Mouse (Mus musculus): ENCODE results near the gene Crhr2.
A peak's percentile ranks its signal among the peaks of the same experiment; 100 is the strongest.

Crhr2 gene

GRCm38 (mm10) chr6:55128391-55128790 is 4.4 kb downstream of the Crhr2 start:
- no peak for ATAC-seq (ENCODE audit: insufficient number of reproducible peaks, low FRiP score, low TSS enrichment)

GRCm38 (mm10) chr6:55126576-55126975 is 6.2 kb downstream of the Crhr2 start:
- no peak for ATAC-seq (ENCODE audit: insufficient number of reproducible peaks, low FRiP score, low TSS enrichment)

- ATAC-seq (ENCODE audit: insufficient number of reproducible peaks, low FRiP score, low TSS enrichment) = no peak
Measured at GRCm38 (mm10) chr6:55123056-55123455, 9.8 kb downstream of the Crhr2 start.

DNA sequence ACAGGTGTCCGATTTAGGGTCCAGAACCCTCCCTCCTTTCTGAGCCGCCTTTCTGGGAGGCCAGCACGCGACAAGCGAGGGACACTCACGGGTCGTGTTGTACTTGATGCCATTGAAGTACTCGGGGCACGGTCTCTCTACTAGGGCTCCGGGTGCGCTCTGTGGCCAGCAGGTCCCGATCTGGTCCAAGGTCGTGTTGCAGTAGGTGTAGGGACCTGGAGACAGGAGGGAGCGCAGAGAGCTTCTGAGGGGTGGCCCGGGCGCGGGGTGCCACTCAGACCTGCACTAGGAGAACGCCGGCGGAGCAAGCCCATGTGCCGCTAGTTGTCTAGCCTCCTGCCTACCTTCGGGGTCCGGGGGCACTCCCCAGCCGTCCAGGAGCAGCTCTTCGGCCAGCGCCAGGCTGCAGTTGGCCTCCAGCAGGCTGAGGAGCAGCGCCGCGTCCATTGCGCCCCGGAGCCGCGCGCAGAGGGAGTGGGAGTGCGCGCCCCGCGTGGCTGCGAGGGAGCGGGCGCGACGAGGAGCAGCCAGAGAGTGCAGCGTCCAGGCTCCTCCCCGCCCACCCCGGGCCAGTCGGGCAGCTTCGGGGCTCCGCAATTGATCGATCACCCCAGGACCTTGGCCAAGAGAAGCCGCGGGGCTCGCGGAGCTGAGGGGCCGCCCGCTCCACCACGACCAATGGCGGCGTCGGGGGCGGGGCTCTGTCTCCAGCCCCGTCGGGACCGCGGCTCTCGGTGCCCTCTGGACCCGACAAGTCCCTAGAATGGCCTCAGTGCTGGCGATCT is 15.3 kb downstream of the Crhr2 start:
- no peak for ATAC-seq (ENCODE audit: insufficient number of reproducible peaks, low FRiP score, low TSS enrichment)

DNA sequence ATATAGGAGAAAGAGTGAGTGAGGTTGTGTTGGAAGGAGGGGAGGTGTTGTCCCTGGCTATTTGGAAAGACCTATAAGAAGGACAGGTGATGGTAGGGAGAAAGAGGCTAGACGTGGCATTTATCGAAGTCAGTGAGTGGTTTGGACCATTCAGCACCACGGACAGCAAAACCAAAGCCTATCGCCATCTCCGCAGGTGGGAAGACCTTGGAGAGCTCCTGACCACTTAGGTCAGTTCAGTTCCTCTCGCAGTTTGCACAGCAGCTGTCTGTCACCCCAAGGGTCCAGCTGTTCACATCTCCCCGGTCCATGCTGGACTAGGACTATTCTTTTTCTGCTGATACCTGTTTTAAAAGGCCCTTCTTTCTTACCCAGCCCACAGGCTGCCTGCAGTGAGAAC is 24.5 kb downstream of the Crhr2 start:
- no peak for ATAC-seq (ENCODE audit: insufficient number of reproducible peaks, low FRiP score, low TSS enrichment)

DNA sequence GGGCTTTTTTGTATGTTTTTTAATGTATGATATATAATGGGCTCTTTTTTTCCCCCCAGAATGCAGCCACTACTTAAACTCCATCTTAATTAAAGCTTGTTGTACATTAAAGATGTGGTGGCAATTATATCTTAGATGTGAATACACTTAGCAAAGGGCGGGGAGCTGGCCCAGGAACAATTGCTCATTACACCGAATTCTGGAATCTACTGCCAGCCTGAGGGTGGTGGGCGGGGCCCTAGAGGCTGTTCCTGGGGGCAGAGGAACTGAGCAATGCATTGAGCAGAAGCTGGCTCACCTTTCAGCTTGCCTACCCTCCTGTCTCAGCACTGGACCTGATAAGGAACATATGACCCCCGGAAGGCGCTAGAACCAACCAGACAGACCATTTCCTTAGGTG is 34.2 kb downstream of the Crhr2 start:
- ATAC-seq (ENCODE audit: insufficient number of reproducible peaks, low FRiP score, low TSS enrichment) = no peak

GRCm38 (mm10) chr6:55098030-55098429 is 34.8 kb downstream of the Crhr2 start:
- ATAC-seq (ENCODE audit: insufficient number of reproducible peaks, low FRiP score, low TSS enrichment) = no peak

- no peak for ATAC-seq (ENCODE audit: insufficient number of reproducible peaks, low FRiP score, low TSS enrichment)
Measured at GRCm38 (mm10) chr6:55093431-55094146, 39.2 kb downstream of the Crhr2 start.

DNA sequence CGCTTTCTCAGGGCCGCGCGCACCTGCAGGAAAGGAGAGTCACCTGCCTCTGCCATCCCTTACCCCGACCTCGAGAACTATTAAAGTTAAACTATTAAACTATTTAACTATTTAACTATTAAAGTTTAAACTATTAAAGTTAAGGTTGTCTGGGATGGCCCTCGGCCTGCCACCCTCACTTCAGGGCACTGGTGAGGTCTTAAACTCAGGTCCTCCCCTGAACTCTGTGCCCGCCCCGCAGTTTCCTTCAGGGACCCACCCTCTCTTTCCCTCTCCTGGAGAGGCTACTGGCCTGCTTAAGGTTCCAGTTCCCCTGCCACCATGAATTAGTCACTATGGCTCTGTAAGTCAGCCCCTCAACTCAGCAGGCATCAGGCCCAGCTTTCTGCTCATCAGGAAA is 41.4 kb downstream of the Crhr2 start:
- ATAC-seq (ENCODE audit: insufficient number of reproducible peaks, low FRiP score, low TSS enrichment) = no peak

DNA sequence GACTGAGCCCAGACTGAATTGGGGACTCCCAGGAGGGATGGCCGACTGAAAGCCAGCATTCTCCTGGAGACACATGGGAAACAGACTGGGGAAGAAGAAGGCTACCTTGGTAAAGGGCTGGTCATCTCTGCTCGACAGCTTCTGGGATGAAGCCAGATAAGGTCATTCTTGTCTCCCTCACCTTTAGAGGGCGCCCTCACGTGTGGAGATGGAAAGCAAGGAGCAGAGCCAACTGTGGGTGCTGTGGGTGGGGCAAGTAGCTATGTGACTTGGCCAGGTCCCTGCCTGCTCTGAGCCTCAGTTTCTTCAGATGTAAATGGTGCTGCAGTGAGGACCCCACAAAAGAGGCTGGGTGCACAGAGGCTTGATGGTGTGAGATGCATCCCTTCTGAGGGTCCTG is 42.2 kb downstream of the Crhr2 start:
- no peak for ATAC-seq (ENCODE audit: insufficient number of reproducible peaks, low FRiP score, low TSS enrichment)

GRCm38 (mm10) chr6:55087355-55087754 is 45.5 kb downstream of the Crhr2 start:
- no peak for ATAC-seq (ENCODE audit: insufficient number of reproducible peaks, low FRiP score, low TSS enrichment)

- no peak for ATAC-seq (ENCODE audit: insufficient number of reproducible peaks, low FRiP score, low TSS enrichment)
Measured at GRCm38 (mm10) chr6:55082261-55083051, 50.4 kb downstream of the Crhr2 start.

GRCm38 (mm10) chr6:55081379-55081778 is 51.4 kb downstream of the Crhr2 start:
- no peak for ATAC-seq (ENCODE audit: insufficient number of reproducible peaks, low FRiP score, low TSS enrichment)

DNA sequence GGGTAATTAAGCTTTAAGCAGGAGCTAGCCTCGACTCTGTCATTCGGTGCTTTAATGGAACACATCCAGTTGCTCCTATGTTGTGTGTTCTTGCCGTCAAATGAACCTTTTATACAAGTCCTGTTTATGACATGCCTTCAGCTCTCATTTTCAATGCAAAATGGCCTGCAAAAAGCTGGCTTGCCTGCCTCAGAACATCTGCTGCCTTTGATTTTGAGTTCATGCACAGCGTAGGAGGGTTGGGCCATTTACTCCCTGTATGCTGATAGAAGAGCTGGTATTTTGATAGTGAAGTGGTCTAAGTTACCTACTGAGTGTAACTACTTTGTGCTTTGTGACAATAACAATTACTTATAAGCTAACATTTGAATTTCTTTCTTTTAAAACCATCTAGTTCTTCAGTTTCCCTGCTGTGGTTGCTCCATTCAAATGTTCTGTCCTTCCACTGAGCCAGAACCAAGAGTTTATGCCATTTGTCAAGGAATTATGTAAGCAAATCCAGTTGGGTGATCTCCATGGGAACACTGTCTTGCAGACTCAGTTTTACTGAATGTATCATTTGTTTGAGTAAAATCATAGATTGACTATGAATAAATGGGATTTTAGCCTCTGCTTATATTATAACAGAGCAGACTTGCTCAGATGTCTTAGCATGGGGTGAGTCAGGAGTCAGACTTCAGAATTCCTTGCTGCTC is 56.1 kb downstream of the Crhr2 start:
- ATAC-seq (ENCODE audit: insufficient number of reproducible peaks, low FRiP score, low TSS enrichment) = no peak

DNA sequence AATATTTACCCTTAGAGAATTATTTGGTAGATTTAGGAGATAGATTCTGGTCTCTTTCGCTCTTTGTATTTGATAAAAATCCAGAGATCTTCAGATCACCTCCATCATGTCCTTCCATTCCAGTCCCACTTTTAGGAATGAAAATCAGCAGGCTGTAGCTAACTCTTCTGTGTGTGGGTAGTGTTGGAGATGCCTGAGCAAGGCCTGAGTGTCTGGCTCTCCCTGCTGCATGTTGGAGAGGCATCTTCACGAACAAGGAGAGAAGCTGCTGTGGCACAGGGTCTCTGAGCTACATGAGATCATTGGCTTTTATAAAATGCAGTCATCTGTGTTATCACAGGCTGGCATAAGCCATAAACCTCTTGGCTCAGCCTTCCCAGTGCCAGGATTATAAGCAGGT is 66.9 kb downstream of the Crhr2 start:
- ATAC-seq (ENCODE audit: insufficient number of reproducible peaks, low FRiP score, low TSS enrichment) = no peak

DNA sequence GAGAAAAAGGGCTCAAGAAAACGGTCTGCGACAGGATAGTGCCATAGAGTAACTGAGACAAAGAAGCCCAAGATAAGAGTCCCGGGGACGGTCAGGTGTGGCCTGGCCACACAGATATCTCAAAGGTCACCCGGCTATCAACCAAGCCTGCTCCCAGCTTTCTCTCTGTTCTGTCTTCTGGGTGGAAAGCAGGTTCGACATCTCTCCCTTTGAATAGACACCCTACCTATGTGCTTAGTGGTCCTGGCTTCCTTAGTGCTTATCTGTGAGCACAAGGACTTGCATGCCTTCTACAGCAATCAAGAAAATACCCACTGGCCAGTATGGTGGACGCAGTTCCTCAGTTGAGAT is 68.4 kb downstream of the Crhr2 start:
- ATAC-seq (ENCODE audit: insufficient number of reproducible peaks, low FRiP score, low TSS enrichment) = no peak

DNA sequence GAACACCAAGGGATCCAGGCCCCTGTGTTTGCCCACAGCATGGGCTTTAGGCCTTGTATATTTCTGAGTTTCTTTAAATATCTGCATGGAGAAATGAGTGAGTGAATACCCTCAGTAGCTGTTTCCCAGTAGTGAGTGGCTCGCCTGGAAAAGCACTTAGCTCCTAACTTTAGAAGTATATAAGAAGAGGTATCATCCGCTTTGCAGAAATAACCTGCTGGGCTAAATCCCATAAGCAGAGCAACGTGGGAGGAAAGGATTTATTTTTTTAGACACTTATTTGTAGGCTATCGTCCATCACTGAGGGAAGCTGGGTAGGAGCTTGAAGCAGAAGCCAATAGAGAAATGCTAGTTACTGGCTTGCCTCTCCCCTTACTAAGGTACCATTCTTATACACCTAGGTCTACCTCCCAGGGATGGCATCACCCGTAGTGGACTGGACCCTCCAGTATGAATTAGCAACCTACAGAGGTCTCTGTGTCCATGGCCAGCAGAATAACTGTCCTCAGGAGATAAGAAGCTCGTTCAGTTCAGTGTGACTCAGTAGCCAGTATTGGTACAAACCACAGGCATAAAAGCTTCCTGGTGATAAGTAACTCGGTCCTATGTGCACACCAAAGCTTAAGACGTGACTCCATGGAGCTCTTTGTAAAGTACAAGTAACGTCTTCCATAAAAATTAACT is 68.9 kb downstream of the Crhr2 start:
- ATAC-seq (ENCODE audit: insufficient number of reproducible peaks, low FRiP score, low TSS enrichment) = no peak

DNA sequence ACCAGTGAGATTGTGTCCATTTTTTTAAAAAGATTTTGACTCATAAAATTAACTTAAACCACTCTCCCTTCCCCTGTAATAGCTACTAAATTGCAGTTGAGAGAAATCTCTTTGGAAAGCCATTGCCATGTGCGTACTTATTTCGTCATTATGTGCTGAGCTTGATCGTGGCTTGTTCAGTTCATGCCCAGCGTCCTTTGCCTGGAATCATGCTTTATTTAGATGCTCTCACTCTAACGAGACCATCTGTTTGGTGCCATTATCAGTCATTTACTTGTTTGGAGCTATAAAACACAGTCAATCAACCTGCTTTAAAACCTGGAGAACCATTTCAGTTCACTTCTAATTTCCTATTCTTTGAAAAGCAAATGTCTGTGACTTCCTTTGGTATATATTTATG is 70.6 kb downstream of the Crhr2 start:
- ATAC-seq (ENCODE audit: insufficient number of reproducible peaks, low FRiP score, low TSS enrichment) = no peak

DNA sequence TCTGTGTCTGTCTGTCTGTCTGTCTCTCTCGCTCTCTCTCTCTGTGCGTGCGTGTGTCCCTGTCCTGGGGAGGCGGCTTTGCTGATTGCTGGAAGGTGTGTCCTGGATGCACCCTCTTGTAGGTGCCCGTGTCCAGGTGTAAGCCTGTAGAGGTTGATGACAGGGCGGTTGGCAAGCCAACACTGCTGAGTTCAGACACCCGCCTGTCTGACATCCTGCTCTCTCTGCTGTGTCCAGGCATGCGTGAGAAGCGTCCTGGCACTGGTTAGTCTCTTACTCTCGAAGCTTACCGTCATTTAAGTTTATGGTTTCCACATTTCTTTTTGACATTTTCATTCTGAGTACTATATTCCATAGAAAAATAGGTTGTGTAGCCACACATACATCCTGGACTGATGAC is 71.5 kb downstream of the Crhr2 start:
- 0 out of 2 replicates have a peak, but pooled peaks have one; percentile 49 for ATAC-seq (ENCODE audit: insufficient number of reproducible peaks, low FRiP score, low TSS enrichment)

GRCm38 (mm10) chr6:55060241-55060825 is 72.5 kb downstream of the Crhr2 start:
- ATAC-seq (ENCODE audit: insufficient number of reproducible peaks, low FRiP score, low TSS enrichment) = no peak
